Mouse (Mus musculus) forebrain, embryonic 10.5 days (tissue): ENCODE results near the gene Lmo3. TPM values are rescaled to one million over a fixed set of nuclear protein-coding genes. Genes with fewer than 3 reads are reported as not detected.

Source experiments
- DNase-seq: peaks from one replicate; pipeline ENCODE4 v3.0.0-alpha.2; 2017; ENCODE audit warnings: low spot score; ENCODE audit errors: extremely low spot score
- H3K27ac ChIP-seq: fragments of 300-500 bp; sonication (generic); 2 replicates; pipeline ENCODE4 v1.5.1; 2016; ENCODE audit warnings: mild to moderate bottlenecking
- H3K27me3 ChIP-seq: fragments of 300-500 bp; sonication (generic); 2 replicates; pipeline ENCODE4 v1.6.1; 2016; ENCODE audit warnings: mild to moderate bottlenecking; ENCODE audit not compliant: poor library complexity, severe bottlenecking
- H3K36me3 ChIP-seq: fragments of 300-500 bp; sonication (generic); replicated peaks from 2 replicates; pipeline ENCODE4 v1.6.1; 2016; ENCODE audit warnings: mild to moderate bottlenecking, moderate library complexity
- H3K4me1 ChIP-seq: fragments of 300-500 bp; sonication (generic); 2 replicates; pipeline ENCODE4 v1.6.1; 2016
- H3K4me3 ChIP-seq: fragments of 300-500 bp; sonication (generic); 2 replicates; pipeline ENCODE4 v1.5.1; 2016; ENCODE audit warnings: mild to moderate bottlenecking, moderate library complexity
- H3K9me3 ChIP-seq: fragments of 300-500 bp; sonication (generic); 2 replicates; pipeline ENCODE4 v1.6.1; 2016; ENCODE audit warnings: mild to moderate bottlenecking, moderate library complexity
- WGBS: fragments of 180-500 bp; shearing (Covaris S2); methylation state at CpG from one replicate; pipeline ENCODE4 v1.1.7; 2016; 5-methylcytosine and 5-hydroxymethylcytosine counted together
- polyA plus RNA-seq: library from polyadenylated mRNA; unstranded; fragments of >200 nt; fragmentation: Nextera tagmentation; extraction: Ambion mirVana; gene quantifications from 2 replicates; pipeline ENCODE4 v1.2.1, GENCODE M21; 2016

Lmo3 gene
- 22.4 and 27.0 TPM in 2 replicates for polyA plus RNA-seq

GRCm38 (mm10) chr6:138581734-138582505 is at the start of gene Lmo3:
TSS of gene Lmo3 (minus strand) at chr6:138581968.
- Histone ChIP-seq H3K36me3 (no peaks in the 10 kb centered on the region), H3K4me1 (peaks cover 38% of the 10 kb centered on the region), H3K9me3 (no peaks in the 10 kb centered on the region), H3K4me3 (no peak within 1 kb of the TSS), H3K27ac (no peak within 1 kb of the TSS), H3K27me3 (peaks cover 89% of the 10 kb centered on the region)
- no peak for DNase-seq
- 57% methylated on average over 13 of the region's 13 CpGs for WGBS

- Histone ChIP-seq H3K27me3 (no peaks in the 10 kb centered on the region), H3K27ac (no peak overlapping the region), H3K9me3 (no peaks in the 10 kb centered on the region), H3K4me1 (no peaks in the 10 kb centered on the region), H3K4me3 (no peak overlapping the region), H3K36me3 (no peaks in the 10 kb centered on the region)
- no peak for DNase-seq
Observed at GRCm38 (mm10) chr6:138620786-138621185, 39.0 kb upstream of the Lmo3 start.

GRCm38 (mm10) chr6:138618396-138618795 is 36.6 kb upstream of the Lmo3 start:
- Histone ChIP-seq H3K27me3 (no peaks in the 10 kb centered on the region), H3K27ac (no peak overlapping the region), H3K36me3 (no peaks in the 10 kb centered on the region), H3K9me3 (no peaks in the 10 kb centered on the region), H3K4me1 (peaks cover 5% of the 10 kb centered on the region; the same call in 1 of the 2 replicates), H3K4me3 (no peak overlapping the region)
- whole genome bisulfite sequencing = 94% methylated on average over 3 of the region's 3 CpGs
- DNase-seq = no peak

- WGBS = 91% methylated on average over 15 of the region's 15 CpGs
- H3K27ac ChIP-seq = no peak overlapping the region
- H3K4me1 ChIP-seq = no peaks in the 10 kb centered on the region
- H3K4me3 ChIP-seq = no peak overlapping the region
- no peak for DNase-seq
- no peaks in the 10 kb centered on the region for H3K36me3 ChIP-seq
- peaks cover 32% of the 10 kb centered on the region; the same call in 1 of the 2 replicates for H3K27me3 ChIP-seq
- no peaks in the 10 kb centered on the region for H3K9me3 ChIP-seq
Observed at GRCm38 (mm10) chr6:138597016-138597415, 15.2 kb upstream of the Lmo3 start.

GRCm38 (mm10) chr6:138595991-138596698 is 14.4 kb upstream of the Lmo3 start:
- Histone ChIP-seq H3K4me3 (no peak overlapping the region), H3K27me3 (peaks cover 34% of the 10 kb centered on the region; the same call in 1 of the 2 replicates), H3K27ac (no peak overlapping the region), H3K36me3 (no peaks in the 10 kb centered on the region), H3K4me1 (no peaks in the 10 kb centered on the region), H3K9me3 (no peaks in the 10 kb centered on the region)
- 85% methylated on average over 10 of the region's 10 CpGs for WGBS
- no peak for DNase-seq

GRCm38 (mm10) chr6:138583314-138583713 is 1.5 kb upstream of the Lmo3 start:
- Histone ChIP-seq H3K27ac (no peak overlapping the region), H3K27me3 (peaks cover 89% of the 10 kb centered on the region)
- 71% methylated on average over 8 of the region's 8 CpGs for WGBS

GRCm38 (mm10) chr6:138582506-138583000 is 785 bp upstream of the Lmo3 start:
- Histone ChIP-seq H3K36me3 (no peaks in the 10 kb centered on the region), H3K4me1 (peaks cover 38% of the 10 kb centered on the region), H3K27ac (no peak overlapping the region), H3K4me3 (no peak overlapping the region), H3K9me3 (no peaks in the 10 kb centered on the region), H3K27me3 (peaks cover 89% of the 10 kb centered on the region)
- no peak for DNase-seq
- 36% methylated on average over 4 of the region's 4 CpGs for WGBS

More at GRCm38 (mm10) chr6:138583314-138583713, 1.5 kb upstream of the Lmo3 start:
- peaks cover 38% of the 10 kb centered on the region for H3K4me1 ChIP-seq
- no peaks in the 10 kb centered on the region for H3K36me3 ChIP-seq
- H3K4me3 ChIP-seq = no peak overlapping the region
- DNase-seq = no peak
- no peaks in the 10 kb centered on the region for H3K9me3 ChIP-seq

GRCm38 (mm10) chr6:138580491-138581076 is 1.2 kb downstream of the Lmo3 start:
- Histone ChIP-seq H3K27me3 (peaks cover 89% of the 10 kb centered on the region), H3K4me1 (peaks cover 38% of the 10 kb centered on the region), H3K4me3 (no peak overlapping the region), H3K9me3 (no peaks in the 10 kb centered on the region), H3K27ac (no peak overlapping the region), H3K36me3 (no peaks in the 10 kb centered on the region)
- DNase-seq = no peak
- WGBS = 58% methylated on average over 9 of the region's 9 CpGs

- H3K4me1 ChIP-seq = no peaks in the 10 kb centered on the region
- H3K9me3 ChIP-seq = no peaks in the 10 kb centered on the region
- no peaks in the 10 kb centered on the region for H3K27me3 ChIP-seq
- no peak for DNase-seq
- H3K36me3 ChIP-seq = no peaks in the 10 kb centered on the region
- H3K4me3 ChIP-seq = no peak overlapping the region
- H3K27ac ChIP-seq = no peak overlapping the region
- WGBS = 97% methylated on average over 2 of the region's 2 CpGs
Observed at GRCm38 (mm10) chr6:138563416-138563815, 18.4 kb downstream of the Lmo3 start.

- Histone ChIP-seq H3K4me3 (no peak overlapping the region), H3K36me3 (no peaks in the 10 kb centered on the region), H3K27me3 (no peaks in the 10 kb centered on the region), H3K27ac (no peak overlapping the region), H3K4me1 (peaks cover 4% of the 10 kb centered on the region; the same call in 1 of the 2 replicates), H3K9me3 (no peaks in the 10 kb centered on the region)
- WGBS = 76% methylated on average over 7 of the region's 7 CpGs
- DNase-seq = no peak
Observed at GRCm38 (mm10) chr6:138552144-138552543, 29.6 kb downstream of the Lmo3 start.

- H3K9me3 ChIP-seq = peaks cover 1% of the 10 kb centered on the region; the same call in 1 of the 2 replicates
- 85% methylated on average over 2 of the region's 2 CpGs for whole genome bisulfite sequencing
Observed at GRCm38 (mm10) chr6:138534879-138535278, 46.9 kb downstream of the Lmo3 start.

GRCm38 (mm10) chr6:138506642-138507041 is 75.1 kb downstream of the Lmo3 start:
- H3K27me3 ChIP-seq = no peaks in the 10 kb centered on the region
- H3K4me1 ChIP-seq = no peaks in the 10 kb centered on the region
- H3K27ac ChIP-seq = no peak overlapping the region
- 85% methylated on average over 1 of the region's 1 CpGs for WGBS
- no peaks in the 10 kb centered on the region for H3K36me3 ChIP-seq
- no peaks in the 10 kb centered on the region for H3K9me3 ChIP-seq
- no peak for DNase-seq
- H3K4me3 ChIP-seq = no peak overlapping the region

More at GRCm38 (mm10) chr6:138534879-138535278, 46.9 kb downstream of the Lmo3 start:
- Histone ChIP-seq H3K4me3 (no peak overlapping the region), H3K27ac (no peak overlapping the region), H3K27me3 (no peaks in the 10 kb centered on the region), H3K4me1 (no peaks in the 10 kb centered on the region), H3K36me3 (no peaks in the 10 kb centered on the region)
- no peak for DNase-seq
